Mouse (Mus musculus) midbrain, embryonic 12.5 days (tissue): Measurements from ENCODE around the gene Uba52. TPM values are rescaled to one million over a fixed set of nuclear protein-coding genes. Genes with fewer than 3 reads are reported as not detected.
A peak's percentile ranks its signal among the peaks of the same experiment; 100 is the strongest.

Experiments used
- ATAC-seq: fragments of 200-750 bp; cut with Nextera tagmentation; 2 replicates; pipeline ENCODE4 v1.8.0; 2017; ENCODE audit warnings: low read depth, moderate TSS enrichment, moderate library complexity; ENCODE audit not compliant: low FRiP score
- H3K27ac ChIP-seq: fragments of 300-500 bp; sonication (generic); replicated peaks from 2 replicates; pipeline ENCODE4 v1.5.1; 2016; ENCODE audit warnings: mild to moderate bottlenecking
- H3K27me3 ChIP-seq: fragments of 300-500 bp; sonication (generic); 2 replicates; pipeline ENCODE4 v1.6.1; 2016; ENCODE audit warnings: mild to moderate bottlenecking
- H3K36me3 ChIP-seq: fragments of 300-500 bp; sonication (generic); 2 replicates; pipeline ENCODE4 v1.6.1; 2016
- H3K4me1 ChIP-seq: fragments of 300-500 bp; sonication (generic); 2 replicates; pipeline ENCODE4 v1.6.1; 2016
- H3K4me2 ChIP-seq: fragments of 300-500 bp; sonication (generic); replicated peaks from 2 replicates; pipeline ENCODE4 v1.6.1; 2016; ENCODE audit warnings: mild to moderate bottlenecking, moderate library complexity
- H3K4me3 ChIP-seq: fragments of 300-500 bp; sonication (generic); 2 replicates; pipeline ENCODE4 v1.5.1; 2016; ENCODE audit warnings: mild to moderate bottlenecking
- H3K9ac ChIP-seq: fragments of 300-500 bp; sonication (generic); replicated peaks from 2 replicates; pipeline ENCODE4 v1.6.1; 2016; ENCODE audit warnings: mild to moderate bottlenecking, moderate library complexity
- H3K9me3 ChIP-seq: fragments of 300-500 bp; sonication (generic); 2 replicates; pipeline ENCODE4 v1.6.1; 2016; ENCODE audit warnings: mild to moderate bottlenecking
- WGBS: fragments of 180-500 bp; shearing (Covaris S2); methylation state at CpG from one replicate; pipeline ENCODE4 v1.1.7; 2016; 5-methylcytosine and 5-hydroxymethylcytosine counted together
- polyA plus RNA-seq: library from polyadenylated mRNA; unstranded; fragments of >200 nt; fragmentation: Nextera tagmentation; extraction: Ambion mirVana; gene quantifications from 2 replicates; pipeline ENCODE4 v1.2.1, GENCODE M21; 2016

Uba52 gene
- 748 and 749 TPM in 2 replicates for polyA plus RNA-seq

DNA sequence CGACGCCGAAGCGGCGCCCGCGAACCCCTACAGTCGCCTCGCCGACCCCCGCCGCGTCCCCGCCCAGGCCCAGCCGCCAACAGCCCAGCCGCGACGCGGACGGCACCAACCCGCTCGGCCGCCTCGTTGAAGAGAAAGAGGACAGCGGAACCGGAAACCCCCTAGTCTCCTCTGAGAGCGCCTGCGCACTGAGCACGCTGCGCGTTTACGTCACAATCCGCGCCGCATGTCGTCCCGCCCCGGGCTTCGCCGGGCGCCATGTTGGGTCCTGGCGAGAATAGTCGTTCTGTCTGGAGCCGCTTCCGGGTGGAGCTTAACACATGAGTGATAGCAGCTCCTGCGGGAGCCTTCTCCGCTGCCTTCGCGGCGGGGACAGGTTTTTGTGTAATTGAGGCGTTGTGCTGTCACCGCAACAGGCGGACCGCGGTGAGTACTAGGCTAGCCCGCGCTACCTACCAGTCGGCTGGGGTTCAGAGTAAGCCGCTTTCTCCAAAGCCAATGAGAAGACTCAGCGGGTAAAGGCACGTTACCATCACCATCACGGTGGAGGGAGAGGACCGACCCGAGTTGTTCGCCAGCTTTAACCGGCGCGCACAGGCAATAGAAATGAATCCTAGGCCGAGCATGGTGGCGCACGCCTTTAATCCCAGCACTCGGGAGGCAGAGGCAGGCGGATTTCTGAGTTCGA lies at the start of gene Uba52:
Gene Uba52 (minus strand): TSS at position 574 of the 688 bp plus-strand sequence.
- Histone ChIP-seq H3K4me2 (peak within 1 kb of the TSS; percentile 99), H3K4me1 (peaks cover 31% of the 10 kb centered on the region), H3K27ac (peak within 1 kb of the TSS; percentile 95), H3K9ac (peak within 1 kb of the TSS; percentile 98), H3K27me3 (no peaks in the 10 kb centered on the region), H3K9me3 (no peaks in the 10 kb centered on the region), H3K4me3 (peak within 1 kb of the TSS; percentile 97), H3K36me3 (peaks cover 48% of the 10 kb centered on the region)
- peak; percentile 83 for ATAC-seq
- WGBS = 1% methylated on average over 74 of the region's 74 CpGs

DNA sequence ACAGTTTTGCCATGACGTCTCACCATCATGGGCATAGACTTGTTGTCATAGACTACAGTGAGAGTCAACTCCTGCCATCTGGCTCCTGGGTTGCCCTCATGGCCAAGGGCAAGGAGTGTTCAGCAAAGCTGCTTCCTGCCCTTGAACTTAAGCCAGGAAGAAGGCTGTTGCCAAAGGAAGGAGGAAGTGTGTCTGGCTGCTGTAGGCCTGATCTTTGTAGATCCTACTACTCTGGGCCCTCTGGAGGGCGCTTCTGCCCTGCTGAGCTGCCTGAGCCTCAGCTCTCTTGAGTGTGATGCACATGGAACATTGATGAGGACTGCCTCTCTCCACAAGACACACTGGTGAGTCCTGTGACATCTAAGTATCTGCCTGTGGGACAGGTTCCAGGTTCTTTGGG lies 49.5 kb upstream of the Uba52 start:
- Histone ChIP-seq H3K36me3 (no peaks in the 10 kb centered on the region), H3K27ac (no peak overlapping the region), H3K27me3 (no peaks in the 10 kb centered on the region), H3K4me1 (0 out of 2 replicates have a peak, but pooled peaks cover 7% of the 10 kb centered on the region), H3K9me3 (no peaks in the 10 kb centered on the region), H3K9ac (no peak overlapping the region), H3K4me2 (no peak overlapping the region), H3K4me3 (no peak overlapping the region)
- ATAC-seq = no peak
- WGBS = 86% methylated on average over 2 of the region's 2 CpGs

- Histone ChIP-seq H3K9me3 (no peaks in the 10 kb centered on the region), H3K27ac (no peak overlapping the region), H3K36me3 (no peaks in the 10 kb centered on the region), H3K27me3 (no peaks in the 10 kb centered on the region), H3K4me1 (0 out of 2 replicates have a peak, but pooled peaks cover 8% of the 10 kb centered on the region), H3K4me2 (no peak overlapping the region), H3K4me3 (no peak overlapping the region), H3K9ac (no peak overlapping the region)
- no peak for ATAC-seq
- WGBS = 85% methylated on average over 3 of the region's 3 CpGs
These were observed 48.4 kb upstream of the Uba52 start for GRCm38 (mm10) chr8:70558983-70559382.

DNA sequence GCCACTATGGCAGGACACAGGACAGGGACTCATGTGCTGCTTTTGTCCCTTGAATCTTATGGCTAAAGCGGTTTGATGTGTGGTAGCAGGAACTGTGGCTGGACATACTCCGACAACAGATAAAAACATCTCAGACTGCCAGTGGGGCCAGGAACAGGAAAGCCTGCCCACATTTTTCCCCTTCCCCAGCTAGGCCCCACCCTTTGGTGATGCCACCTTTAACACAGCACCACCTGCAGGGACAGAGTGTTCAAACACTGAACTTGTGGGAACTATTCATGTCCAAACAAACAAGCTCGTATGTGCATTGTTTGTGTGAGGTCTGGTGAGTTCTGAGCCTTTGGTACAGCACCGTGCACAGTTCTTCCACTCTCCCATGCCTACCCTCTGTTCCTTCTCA lies 47.7 kb upstream of the Uba52 start:
- H3K4me3 ChIP-seq = no peak overlapping the region
- no peak overlapping the region for H3K27ac ChIP-seq
- H3K27me3 ChIP-seq = no peaks in the 10 kb centered on the region
- whole genome bisulfite sequencing = 81% methylated on average over 4 of the region's 4 CpGs
- no peak overlapping the region for H3K9ac ChIP-seq
- no peaks in the 10 kb centered on the region for H3K9me3 ChIP-seq
- peaks cover 15% of the 10 kb centered on the region; the same call in 1 of the 2 replicates for H3K4me1 ChIP-seq
- H3K4me2 ChIP-seq = no peak overlapping the region
- no peak for ATAC-seq
- H3K36me3 ChIP-seq = no peaks in the 10 kb centered on the region

DNA sequence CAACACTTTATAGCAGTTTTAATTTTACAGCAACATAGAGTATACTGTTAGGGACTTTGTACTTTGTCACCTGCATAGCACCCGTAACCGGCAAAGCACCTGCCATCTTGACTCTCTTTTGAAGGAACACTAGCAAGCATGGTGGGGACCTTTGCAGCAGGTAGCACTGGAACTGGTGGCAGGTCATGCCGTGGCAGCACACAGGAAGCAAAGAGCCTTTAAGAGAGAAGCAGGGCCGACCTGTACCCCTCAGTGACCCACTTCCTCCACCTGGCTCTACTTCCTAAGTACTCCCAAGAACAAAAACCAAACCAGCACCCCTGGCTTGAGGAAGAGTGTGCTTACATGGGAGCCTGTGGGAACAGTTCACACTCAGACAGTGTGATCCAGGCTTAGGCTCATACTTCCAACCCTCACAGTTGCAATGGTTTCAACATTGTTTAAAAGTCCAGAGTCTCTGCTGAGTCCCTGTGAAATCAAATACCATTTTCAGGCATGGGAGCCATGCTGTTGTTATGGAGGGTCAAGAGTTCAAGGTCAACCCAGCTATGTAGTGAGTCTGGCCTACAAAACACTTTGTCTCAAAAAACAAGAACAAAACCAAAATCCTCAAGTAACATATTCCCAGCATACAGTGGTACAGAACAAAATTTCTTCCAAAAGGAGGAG lies 44.6 kb upstream of the Uba52 start:
- no peak for ATAC-seq
- Histone ChIP-seq H3K4me2 (no peak overlapping the region), H3K9ac (no peak overlapping the region), H3K9me3 (no peaks in the 10 kb centered on the region), H3K27ac (no peak overlapping the region), H3K27me3 (no peaks in the 10 kb centered on the region), H3K4me1 (peaks cover 10% of the 10 kb centered on the region; the same call in 1 of the 2 replicates), H3K36me3 (no peaks in the 10 kb centered on the region), H3K4me3 (no peak overlapping the region)
- WGBS = 94% methylated on average over 4 of the region's 4 CpGs

DNA sequence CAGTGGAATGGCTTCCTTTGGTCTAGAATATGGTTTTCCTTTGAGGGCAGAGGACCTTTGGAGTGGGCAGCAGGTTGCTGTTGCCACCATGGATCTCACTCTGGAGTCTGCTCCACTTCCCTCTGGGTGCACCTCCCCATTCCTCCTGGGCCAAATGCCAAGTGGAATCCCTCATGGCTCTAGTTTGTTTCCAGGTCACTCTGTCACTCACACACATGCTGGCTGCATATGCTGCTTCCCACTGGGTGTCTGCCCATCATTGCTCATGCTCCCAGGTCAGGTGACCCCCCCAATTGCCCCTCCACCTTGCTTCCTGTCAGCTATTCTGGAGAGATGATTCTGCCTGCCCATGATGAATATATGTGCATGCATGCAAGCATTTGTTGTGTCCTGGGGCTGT lies 43.1 kb upstream of the Uba52 start:
- no peak overlapping the region for H3K9ac ChIP-seq

GRCm38 (mm10) chr8:70552836-70553235 lies 42.2 kb upstream of the Uba52 start:
- Histone ChIP-seq H3K9ac (no peak overlapping the region), H3K4me1 (peaks cover 10% of the 10 kb centered on the region; the same call in 1 of the 2 replicates), H3K4me2 (no peak overlapping the region), H3K27me3 (no peaks in the 10 kb centered on the region), H3K9me3 (no peaks in the 10 kb centered on the region), H3K27ac (no peak overlapping the region), H3K36me3 (no peaks in the 10 kb centered on the region), H3K4me3 (no peak overlapping the region)
- 68% methylated on average over 1 of the region's 1 CpGs for WGBS
- ATAC-seq = no peak

More for the DNA sequence above, 43.1 kb upstream of the Uba52 start:
- Histone ChIP-seq H3K4me1 (peaks cover 10% of the 10 kb centered on the region; the same call in 1 of the 2 replicates), H3K36me3 (no peaks in the 10 kb centered on the region), H3K4me2 (no peak overlapping the region), H3K27me3 (no peaks in the 10 kb centered on the region), H3K9me3 (no peaks in the 10 kb centered on the region), H3K27ac (no peak overlapping the region), H3K4me3 (no peak overlapping the region)
- ATAC-seq = no peak

DNA sequence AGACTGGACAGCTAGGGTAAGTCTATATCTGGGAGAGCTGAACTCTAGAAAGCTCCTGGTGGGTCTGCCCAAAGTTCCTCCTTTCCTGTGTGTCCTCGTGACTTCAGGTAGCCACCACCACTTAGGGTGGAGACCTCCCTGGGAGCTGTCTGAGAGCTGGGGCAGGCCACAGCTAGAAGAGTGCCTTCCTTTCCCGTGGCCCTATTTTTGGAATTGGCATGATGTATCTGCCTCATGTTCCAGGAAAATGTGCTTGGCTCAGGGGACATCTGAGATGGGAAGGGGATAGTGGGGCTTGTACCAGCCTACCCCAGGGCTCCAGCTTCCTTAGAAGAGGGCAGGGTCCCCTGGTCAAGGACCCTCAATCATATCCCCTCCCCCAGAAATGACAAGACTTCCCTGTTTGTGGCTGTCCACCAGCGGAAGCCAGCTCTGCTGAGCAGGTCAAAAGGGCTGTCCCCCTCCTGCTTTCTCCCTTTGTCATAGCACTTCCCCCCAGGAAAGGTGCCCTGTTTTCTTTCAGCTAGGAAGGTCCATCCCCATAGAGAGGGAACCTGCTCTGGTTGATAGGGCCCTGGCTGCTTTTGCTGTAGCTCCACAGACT lies 41.1 kb upstream of the Uba52 start:
- Histone ChIP-seq H3K9me3 (no peaks in the 10 kb centered on the region), H3K36me3 (no peaks in the 10 kb centered on the region), H3K4me3 (no peak overlapping the region), H3K4me2 (no peak overlapping the region), H3K27ac (no peak overlapping the region), H3K9ac (no peak overlapping the region), H3K4me1 (peaks cover 10% of the 10 kb centered on the region; the same call in 1 of the 2 replicates), H3K27me3 (no peaks in the 10 kb centered on the region)
- ATAC-seq = no peak
- 81% methylated on average over 3 of the region's 3 CpGs for WGBS

- 92% methylated on average over 10 of the region's 10 CpGs for WGBS
- no peak overlapping the region for H3K27ac ChIP-seq
These were observed 39.0 kb upstream of the Uba52 start for GRCm38 (mm10) chr8:70549412-70550184.

DNA sequence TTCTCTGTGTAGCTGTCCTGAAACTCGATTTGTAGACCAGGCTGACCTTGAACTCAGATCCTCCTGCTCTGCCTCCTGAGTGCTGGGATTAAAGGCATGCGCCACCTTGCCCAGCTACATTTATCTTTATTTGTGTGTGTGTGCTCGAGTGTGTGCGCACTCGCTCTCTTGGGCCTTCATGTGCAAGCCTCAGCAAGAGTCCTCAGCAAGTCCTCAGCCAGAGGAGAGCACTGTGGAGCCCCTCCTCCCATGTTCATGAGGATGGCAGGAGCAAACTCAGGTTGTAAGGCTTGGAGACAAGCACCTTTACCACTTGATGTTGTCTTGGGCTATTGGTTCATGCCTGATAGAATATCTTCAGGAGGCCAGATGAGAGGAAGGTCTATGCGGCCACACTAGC lies 37.2 kb upstream of the Uba52 start:
- Histone ChIP-seq H3K4me1 (no peaks in the 10 kb centered on the region), H3K9ac (no peak overlapping the region), H3K4me3 (no peak overlapping the region), H3K4me2 (no peak overlapping the region), H3K27me3 (no peaks in the 10 kb centered on the region), H3K9me3 (no peaks in the 10 kb centered on the region), H3K36me3 (no peaks in the 10 kb centered on the region), H3K27ac (no peak overlapping the region)
- 88% methylated on average over 6 of the region's 6 CpGs for WGBS
- ATAC-seq = no peak

More at GRCm38 (mm10) chr8:70549412-70550184, 39.0 kb upstream of the Uba52 start:
- Histone ChIP-seq H3K4me1 (peaks cover 10% of the 10 kb centered on the region; the same call in 1 of the 2 replicates), H3K4me2 (no peak overlapping the region), H3K27me3 (no peaks in the 10 kb centered on the region), H3K9me3 (no peaks in the 10 kb centered on the region), H3K4me3 (no peak overlapping the region), H3K36me3 (no peaks in the 10 kb centered on the region), H3K9ac (no peak overlapping the region)
- no peak for ATAC-seq

- 93% methylated on average over 4 of the region's 4 CpGs for WGBS
- no peak for ATAC-seq
- no peaks in the 10 kb centered on the region for H3K27me3 ChIP-seq
- H3K4me1 ChIP-seq = peaks cover 9% of the 10 kb centered on the region
- no peaks in the 10 kb centered on the region for H3K36me3 ChIP-seq
- H3K4me3 ChIP-seq = no peak overlapping the region
- no peak overlapping the region for H3K9ac ChIP-seq
- H3K4me2 ChIP-seq = no peak overlapping the region
- H3K27ac ChIP-seq = no peak overlapping the region
- no peaks in the 10 kb centered on the region for H3K9me3 ChIP-seq
These were observed 35.8 kb upstream of the Uba52 start for GRCm38 (mm10) chr8:70546412-70546811.
